Mouse (Mus musculus): ENCODE data around the gene G0s2.

GRCm38 (mm10) chr1:193299995-193300394, 27.0 kb upstream of the G0s2 start:
- TF ChIP-seq CTCF (conservative IDR thresholded peaks at IDR 0.05; ENCODE audit: insufficient read depth, insufficient read length, low read depth, low read length) (no peak), POLR2A (IDR thresholded peaks at IDR 0.05; ENCODE audit: low read depth, low read length) (no peak)

All from kidney, adult 2 months (tissue).